Mouse (Mus musculus) small intestine, adult 2 months (tissue): ENCODE measurements around the gene Bclaf3. TPM values are rescaled to one million over a fixed set of nuclear protein-coding genes. Genes with fewer than 3 reads are reported as not detected.

ENCODE experiments used
- H3K27ac ChIP-seq: fragments of 200-500 bp; 2 replicates; pipeline ENCODE4 v1.5.1; 2012; ENCODE audit warnings: low read depth, low read length, control low read depth, inconsistent platforms; ENCODE audit not compliant: insufficient read depth
- H3K27me3 ChIP-seq: fragments of 200-500 bp; 2 replicates; pipeline ENCODE4 v1.6.1; 2012; ENCODE audit warnings: mild to moderate bottlenecking, moderate library complexity, low read length, inconsistent platforms; ENCODE audit not compliant: control insufficient read depth, insufficient read depth
- H3K36me3 ChIP-seq: fragments of 200-500 bp; 2 replicates; pipeline ENCODE4 v1.6.1; 2012; ENCODE audit warnings: mild to moderate bottlenecking, low read length, control low read depth, inconsistent platforms; ENCODE audit not compliant: control insufficient read depth, insufficient read depth
- H3K4me1 ChIP-seq: fragments of 200-500 bp; 2 replicates; pipeline ENCODE4 v1.6.1; 2012; ENCODE audit warnings: low read length, inconsistent platforms, mixed read lengths; ENCODE audit not compliant: control insufficient read depth, insufficient read depth, insufficient read length
- H3K4me3 ChIP-seq: fragments of 200-500 bp; 2 replicates; pipeline ENCODE4 v1.5.1; 2012; ENCODE audit warnings: low read depth, mild to moderate bottlenecking, control low read depth, inconsistent platforms, low read length, moderate library complexity
- CTCF ChIP-seq: fragments of 200-500 bp; IDR thresholded peaks from 2 replicates; pipeline ENCODE4 v1.5.1; 2012; ENCODE audit warnings: low read depth, mild to moderate bottlenecking, control low read depth, inconsistent platforms, low read length, moderate library complexity, mixed read lengths; ENCODE audit not compliant: insufficient replicate concordance, insufficient read length; ENCODE audit errors: extremely low read depth
- POLR2A ChIP-seq: fragments of 200-500 bp; IDR thresholded peaks from 2 replicates; pipeline ENCODE4 v1.6.1; 2012; ENCODE audit warnings: low read depth, mild to moderate bottlenecking, control low read depth, inconsistent platforms, low read length, moderate library complexity
- WGBS: fragments of 180-500 bp; shearing (Covaris S2); methylation state at CpG from one replicate; pipeline ENCODE4 v1.1.7; 2018; 5-methylcytosine and 5-hydroxymethylcytosine counted together
- polyA plus RNA-seq: library from polyadenylated mRNA; depleted of rRNA; stranded (reverse); fragments of >200 nt; gene quantifications from 2 replicates; pipeline ENCODE4 v1.2.3, GENCODE M21; 2012; rRNA removed

The Bclaf3 gene
- polyA plus RNA-seq, 1 experiment, result 0.58 TPM

GRCm38 (mm10) chrX:159626907-159627587, 100.6 kb downstream of the Bclaf3 start, which contains the start of gene Sh3kbp1:
Sh3kbp1 (plus strand) TSS chrX:159627272.
- peaks cover 3% of the 10 kb centered on the region; the same call in 1 of the 2 replicates for H3K4me1 ChIP-seq
- H3K27me3 ChIP-seq, result no peaks in the 10 kb centered on the region
- WGBS, result 23% methylated on average over 43 of the region's 60 CpGs
- H3K27ac ChIP-seq, result 0 out of 2 replicates have a peak within 1 kb of the TSS, but pooled peaks have one; percentile 8
- TF ChIP-seq CTCF (peak; percentile 19; the same call in 1 of the 2 replicates), POLR2A (no peak)
- H3K4me3 ChIP-seq, result peak within 1 kb of the TSS; percentile 80
- H3K36me3 ChIP-seq, result no peaks in the 10 kb centered on the region

- no peak for TF ChIP-seq POLR2A
- no peak for TF ChIP-seq CTCF
- 22% methylated on average over 56 of the region's 56 CpGs for WGBS
- H3K27ac ChIP-seq, result 0 out of 2 replicates have a peak overlapping the region, but pooled peaks have one; percentile 8
- H3K4me3 ChIP-seq, result peak overlapping the region; percentile 80
- H3K36me3 ChIP-seq, result no peaks in the 10 kb centered on the region
- no peaks in the 10 kb centered on the region for H3K27me3 ChIP-seq
- H3K4me1 ChIP-seq, result peaks cover 3% of the 10 kb centered on the region; the same call in 1 of the 2 replicates
Observed at GRCm38 (mm10) chrX:159627588-159628566, 101.4 kb downstream of the Bclaf3 start.

- 49% methylated on average over 4 of the region's 4 CpGs for WGBS
- Histone ChIP-seq H3K27ac (no peak overlapping the region), H3K4me1 (peaks cover 3% of the 10 kb centered on the region; the same call in 1 of the 2 replicates), H3K27me3 (no peaks in the 10 kb centered on the region), H3K4me3 (no peak overlapping the region), H3K36me3 (no peaks in the 10 kb centered on the region)
- TF ChIP-seq CTCF (no peak), POLR2A (no peak)
Observed at GRCm38 (mm10) chrX:159628629-159629028, 102.1 kb downstream of the Bclaf3 start.

GRCm38 (mm10) chrX:159629203-159629602, 102.7 kb downstream of the Bclaf3 start:
- H3K27ac ChIP-seq, result no peak overlapping the region
- TF ChIP-seq CTCF, result no peak
- TF ChIP-seq POLR2A, result no peak
- H3K27me3 ChIP-seq, result no peaks in the 10 kb centered on the region
- no peaks in the 10 kb centered on the region for H3K36me3 ChIP-seq
- H3K4me3 ChIP-seq, result no peak overlapping the region
- H3K4me1 ChIP-seq, result peaks cover 3% of the 10 kb centered on the region; the same call in 1 of the 2 replicates
- 63% methylated on average over 2 of the region's 2 CpGs for WGBS

GRCm38 (mm10) chrX:159638500-159639227, 112.2 kb downstream of the Bclaf3 start:
- no peaks in the 10 kb centered on the region for H3K4me1 ChIP-seq
- 80% methylated on average over 4 of the region's 4 CpGs for WGBS
- TF ChIP-seq CTCF (no peak), POLR2A (no peak)
- H3K36me3 ChIP-seq, result no peaks in the 10 kb centered on the region
- no peak overlapping the region for H3K4me3 ChIP-seq
- H3K27ac ChIP-seq, result no peak overlapping the region
- no peaks in the 10 kb centered on the region for H3K27me3 ChIP-seq

GRCm38 (mm10) chrX:159639991-159640390, 113.5 kb downstream of the Bclaf3 start:
- TF ChIP-seq POLR2A, result no peak
- no peak for TF ChIP-seq CTCF
- no peak overlapping the region for H3K27ac ChIP-seq
- no peaks in the 10 kb centered on the region for H3K27me3 ChIP-seq
- 66% methylated on average over 4 of the region's 4 CpGs for WGBS
- H3K36me3 ChIP-seq, result no peaks in the 10 kb centered on the region
- no peak overlapping the region for H3K4me3 ChIP-seq
- no peaks in the 10 kb centered on the region for H3K4me1 ChIP-seq

Other genes with a start within 250 kb of the Bclaf3 start
- 18.7 and 38.6 TPM in 2 replicates for gene Eif1ax, start 154.5 kb upstream of the Bclaf3 start, polyA plus RNA-seq
- not detected in 2 replicates for gene Map7d2, start 112.1 kb upstream of the Bclaf3 start, polyA plus RNA-seq
- gene Sh3kbp1, start 100.6 kb downstream of the Bclaf3 start, polyA plus RNA-seq, result 2.7 and 4.4 TPM in 2 replicates